In the genomic region with DNA sequence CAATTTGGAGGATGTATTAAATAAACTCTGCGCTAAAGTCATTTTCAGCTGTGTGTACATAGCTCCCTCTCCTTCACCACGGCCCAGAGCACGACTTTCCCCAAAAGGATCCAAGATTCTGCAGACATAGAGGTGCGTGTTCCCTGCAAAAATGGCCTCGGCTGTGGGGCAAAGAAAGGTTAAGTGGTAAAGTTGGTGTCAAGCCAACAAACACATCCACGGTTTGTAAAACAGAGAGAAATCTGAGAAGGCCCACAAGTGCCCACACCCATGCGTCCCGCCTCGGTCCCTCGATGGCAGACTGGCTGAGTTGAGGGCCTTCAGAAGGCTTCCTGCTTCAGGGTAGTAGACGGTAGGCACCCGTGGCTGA, we compare ENCODE assay signal across 15 mouse cellular contexts.
"Had no signal": no experiment of that assay in that cellular context is flagged by ENCODE, and none has a peak within 500 bp of the region (broad histone marks: within the 10 kb centered on the region; RNA-seq: fewer than 3 reads in every experiment).

No protein-coding gene starts in this region.

- H3K36me3 ChIP-seq: limb, embryonic 13.5 days; midbrain, embryonic 10.5 days; neural tube, embryonic 15.5 days had no signal

- H3K9ac ChIP-seq: limb, embryonic 13.5 days; liver, embryonic 14.5 days; neural tube, embryonic 15.5 days had no signal

- H3K9me3 ChIP-seq: limb, embryonic 13.5 days; midbrain, embryonic 10.5 days; neural tube, embryonic 15.5 days had no signal

- DNase-seq: kidney, adult 11 months; kidney, adult 9 months; kidney, postnatal 36 days; layer of hippocampus, adult 9-11 months; left cerebral cortex, postnatal 4 days; midbrain, embryonic 14.5 days; right cerebral cortex, adult 18-20 months; right cerebral cortex, postnatal 25 days; thymus, postnatal 36 days had no signal

- H3K4me1 ChIP-seq: midbrain, embryonic 10.5 days had no signal

- H3K4me3 ChIP-seq: limb, embryonic 13.5 days; midbrain, embryonic 10.5 days; myocyte; neural tube, embryonic 15.5 days had no signal

- H3K27ac ChIP-seq: kidney, postnatal 0 days; limb, embryonic 13.5 days; liver, embryonic 14.5 days; midbrain, embryonic 10.5 days; neural tube, embryonic 15.5 days had no signal

- H3K4me2 ChIP-seq: limb, embryonic 13.5 days; neural tube, embryonic 15.5 days had no signal

- H3K27me3 ChIP-seq: neural tube, embryonic 15.5 days had no signal
